ENCODE assay signal across 8 mouse cellular contexts in the genomic region with DNA sequence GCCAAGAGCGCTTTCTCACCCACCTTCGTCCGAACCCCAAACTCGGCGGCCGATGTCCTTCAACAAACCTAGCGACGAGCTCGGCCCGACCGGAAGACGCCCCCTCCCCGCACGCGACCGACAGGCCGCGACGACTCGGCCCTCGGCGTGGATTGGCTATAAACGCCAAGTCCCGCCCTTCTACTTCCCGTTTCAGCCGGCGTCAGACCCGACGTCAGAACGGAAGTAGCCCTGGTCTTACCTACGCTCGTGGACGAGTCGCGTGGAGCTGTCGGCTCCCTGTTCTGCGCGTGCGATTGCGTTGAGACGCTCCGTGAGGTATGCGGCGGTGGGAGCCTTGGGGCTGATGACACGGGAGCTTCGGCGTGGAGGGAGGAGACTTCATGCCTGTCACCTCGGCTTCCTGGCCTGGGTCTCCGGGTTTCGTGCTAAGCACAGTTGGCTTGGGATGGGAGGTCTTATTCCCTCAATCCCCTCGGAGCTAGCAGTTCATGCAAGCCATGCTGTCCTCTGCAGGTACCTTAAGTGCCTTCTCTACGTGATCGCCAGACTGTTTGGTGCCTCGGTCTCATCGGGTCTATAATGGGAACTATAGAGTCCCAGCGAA. TPM values are rescaled to one million over a fixed set of nuclear protein-coding genes. Genes with fewer than 3 reads are reported as not detected.
DNase-seq lines count a peak whose midpoint lies in the region; ATAC-seq and TF ChIP-seq lines count a peak whose summit lies in the region.

Gene Usmg5, minus strand, starts transcription at position 98 of the 607 bp plus-strand sequence.
Gene Pdcd11, plus strand, starts transcription at position 219 of the 607 bp plus-strand sequence.

- H3K9me3 ChIP-seq in ES-E14 (ENCODE audit: control insufficient read depth, insufficient read depth, low read depth, low read length), result no peaks in the 10 kb centered on the region
- H3K9me3 ChIP-seq in forebrain, embryonic 15.5 days, result no peaks in the 10 kb centered on the region

- no peak for TF ChIP-seq CTCF in lung, adult 2 months (IDR thresholded peaks at IDR 0.05; ENCODE audit: insufficient read depth, low read length)

- H3K4me2 ChIP-seq in forebrain, embryonic 15.5 days (replicated peaks), result peak within 1 kb of the TSS; percentile 77

- peak within 1 kb of the TSS; percentile 85 to 99 for H3K4me3 ChIP-seq in ES-E14 (ENCODE audit: insufficient read depth in 1 of 2, low read depth in 1 of 2, low read length in 2 of 2, poor library complexity in 1 of 2, severe bottlenecking in 1 of 2)
- H3K4me3 ChIP-seq in forebrain, embryonic 15.5 days, result peak within 1 kb of the TSS; percentile 71
- peak within 1 kb of the TSS; percentile 94 for H3K4me3 ChIP-seq in lung, adult 2 months (replicated peaks; ENCODE audit: extremely low read depth, low read depth, low read length)

- H3K9ac ChIP-seq in ES-E14 (ENCODE audit: insufficient read depth, low read depth, low read length, poor library complexity, severe bottlenecking), result peak within 1 kb of the TSS; percentile 92
- H3K9ac ChIP-seq in forebrain, embryonic 15.5 days (replicated peaks), result peak within 1 kb of the TSS; percentile 93

- peak; percentile 85; the same call in 1 of the 2 replicates for TF ChIP-seq POLR2A in lung, adult 2 months (IDR thresholded peaks at IDR 0.05; ENCODE audit: borderline replicate concordance, extremely low read depth, low read depth, low read length)

- in situ Hi-C loops in ES-E14 (cut with MboI; ENCODE audit: low sequenced_read_pairs in 2 of 2, unreplicated experiment in 2 of 2), result no loop called here

- ATAC-seq in forebrain, embryonic 15.5 days (replicated peaks), result peak; percentile 99
- peak; percentile 98 for ATAC-seq in neutrophil, adult 5-6 weeks (ENCODE audit: extremely low read depth, insufficient number of reproducible peaks, low FRiP score, poor library complexity, severe bottlenecking)

- peaks cover 21% of the 10 kb centered on the region for H3K36me3 ChIP-seq in ES-E14 (ENCODE audit: control insufficient read depth, insufficient read depth, low read length, poor library complexity, severe bottlenecking)
- peaks cover 31% of the 10 kb centered on the region for H3K36me3 ChIP-seq in forebrain, embryonic 15.5 days

- peaks cover 0 to 2% of the 10 kb centered on the region in 2 experiments; a peak in 1 of 4 replicates for H3K4me1 ChIP-seq in ES-E14 (ENCODE audit: control insufficient read depth in 2 of 2, insufficient read depth in 2 of 2, low read length in 2 of 2, poor library complexity in 1 of 2)
- peaks cover 30% of the 10 kb centered on the region for H3K4me1 ChIP-seq in forebrain, embryonic 15.5 days
- no peaks in the 10 kb centered on the region for H3K4me1 ChIP-seq in lung, adult 2 months (ENCODE audit: control insufficient read depth, insufficient read depth, low read length)

- under 1% methylated on average over 56 of the region's 56 CpGs for WGBS in forebrain, embryonic 15.5 days
- under 1% methylated on average over 56 of the region's 56 CpGs for WGBS in lung, adult 2 months

- peak within 1 kb of the TSS; percentile 32; the same call in 1 of the 2 replicates for H3K27ac ChIP-seq in ES-E14 (ENCODE audit: insufficient read depth, low read depth, low read length, poor library complexity, severe bottlenecking)
- H3K27ac ChIP-seq in forebrain, embryonic 15.5 days (replicated peaks), result peak within 1 kb of the TSS; percentile 84

- DNase-seq in ES-E14 (ENCODE audit: low read depth, low spot score), result peak; percentile 94
- peak; percentile 96 for DNase-seq in cerebellum, adult 11-12 months
- peak; percentile 92 for DNase-seq in heart, postnatal 25 days (ENCODE audit: low spot score)
- DNase-seq in layer of hippocampus, adult 18-20 months (ENCODE audit: low spot score in 2 of 2), result peak; percentile 96 to 98
- peak; percentile 96 for DNase-seq in lung, adult 2 months
- DNase-seq in thymus, adult 18-20 months, result peak; percentile 91 to 92

- intact Hi-C loops in heart, postnatal 25 days (cut with DNase I), result no loop called here

- H3K27me3 ChIP-seq in forebrain, embryonic 15.5 days, result no peaks in the 10 kb centered on the region

TF ChIP-seq in ES-E14, 5 proteins besides CTCF, POLR2A, EP300 and RAD21:
- TF ChIP-seq HCFC1 (IDR thresholded peaks at IDR 0.05; ENCODE audit: borderline replicate concordance, insufficient read depth, low read length) (no peak), CHD2 (IDR thresholded peaks at IDR 0.05; ENCODE audit: low read depth, low read length) (no peak; the same call in 1 of the 2 replicates), MAFK (IDR thresholded peaks at IDR 0.05; ENCODE audit: insufficient read depth, low read depth, low read length) (no peak), ZNF384 (IDR thresholded peaks at IDR 0.05; ENCODE audit: low read depth, low read length) (no peak), ZC3H11A (IDR thresholded peaks at IDR 0.05; ENCODE audit: borderline replicate concordance, low read depth, low read length) (no peak)

RNA-seq across cellular contexts. Expression of gene Usmg5, which starts in this region (rescaled TPM):
- 236 and 385 TPM in 2 replicates for total RNA-seq in ES-E14 (2012; rRNA removed)
- 1,420 and 1,492 TPM in 2 replicates for polyA plus RNA-seq in forebrain, embryonic 15.5 days (2015; fragmentation: Nextera tagmentation; extraction: Ambion mirVana)
- 1,000 to 10,000 TPM; 2,458 to 2,607 TPM for total RNA-seq in heart, postnatal 25 days (2021)
- 100 to 1,000 TPM; 748 to 765 TPM for total RNA-seq in layer of hippocampus, adult 18-20 months (2021)
- 31.2 and 68.8 TPM in 2 replicates for polyA plus RNA-seq in lung, adult 2 months (2012; rRNA removed)
- total RNA-seq in neutrophil, adult 5-6 weeks (2017), result 103 and 125 TPM in 2 replicates

RNA-seq across cellular contexts. Expression of gene Pdcd11, which starts in this region (rescaled TPM):
- total RNA-seq in ES-E14 (2012; rRNA removed), result 117 and 129 TPM in 2 replicates
- polyA plus RNA-seq in forebrain, embryonic 15.5 days (2015; fragmentation: Nextera tagmentation; extraction: Ambion mirVana), result 7.3 and 8.6 TPM in 2 replicates
- 10 to 100 TPM; 10.5 to 11.0 TPM for total RNA-seq in heart, postnatal 25 days (2021)
- 10 to 100 TPM; 16.9 to 18.3 TPM for total RNA-seq in layer of hippocampus, adult 18-20 months (2021)
- 7.7 and 9.0 TPM in 2 replicates for polyA plus RNA-seq in lung, adult 2 months (2012; rRNA removed)
- total RNA-seq in neutrophil, adult 5-6 weeks (2017), result 19.6 and 23.2 TPM in 2 replicates

Comparison
In these comparisons a context has a peak if more than half of its experiments do, and no peak if none do; other contexts are left out.
1. Peak in every context shown above with its lines: DNase-seq, ATAC-seq, H3K4me3 ChIP-seq and H3K27ac ChIP-seq.
2. RNA of gene Usmg5 (polyA plus RNA-seq): 1,420 to 1,492 TPM in forebrain, embryonic 15.5 days; 31.2 to 68.8 TPM in lung, adult 2 months; every median in the first group is over 10 times any median in the second.